Mouse (Mus musculus): ENCODE measurements around the gene Ptrh2.

- TF ChIP-seq CTCF (IDR thresholded peaks at IDR 0.05; ENCODE audit: low read depth, low read length) (no peak), POLR2A (IDR thresholded peaks at IDR 0.05; ENCODE audit: extremely low read depth, insufficient read depth, low read length) (no peak)
Measured at GRCm38 (mm10) chr11:86734993-86735392, 51.2 kb downstream of the Ptrh2 start.

All from liver, adult 2 months (tissue).